Mouse (Mus musculus) cortical plate, adult 2 months (tissue): ENCODE measurements at regions not wholly inside any gene's neighbourhood (a gene's known extent, or its start where the extent isn't known, plus 50 kb on each side); places are given as distances from the start of the nearest gene placed in this dataset.

ENCODE experiments used
- H3K27ac ChIP-seq: fragments of 200-500 bp; 2 replicates; pipeline ENCODE4 v1.5.1; 2012; ENCODE audit warnings: low read length, control low read depth, inconsistent platforms; ENCODE audit not compliant: insufficient read depth
- H3K4me1 ChIP-seq: fragments of 200-500 bp; 2 replicates; pipeline ENCODE4 v1.6.1; 2011; ENCODE audit warnings: low read length; ENCODE audit not compliant: control insufficient read depth, insufficient read depth
- H3K4me3 ChIP-seq: fragments of 200-500 bp; 2 replicates; pipeline ENCODE4 v1.5.1; 2011; ENCODE audit warnings: mild to moderate bottlenecking, low read length, control low read depth; ENCODE audit not compliant: insufficient read depth
- CTCF ChIP-seq: fragments of 200-500 bp; IDR thresholded peaks from 2 replicates; pipeline ENCODE4 v1.5.1; 2011; ENCODE audit warnings: mild to moderate bottlenecking, control low read depth, low read length; ENCODE audit not compliant: insufficient read depth; ENCODE audit errors: extremely low read depth
- POLR2A ChIP-seq: fragments of 200-500 bp; IDR thresholded peaks from 2 replicates; pipeline ENCODE4 v1.6.1; 2011; ENCODE audit warnings: mild to moderate bottlenecking, low read length, control low read depth; ENCODE audit not compliant: insufficient read depth; ENCODE audit errors: extremely low read depth

GRCm38 (mm10) chr7:136213057-136213961, 497.1 kb upstream of the Mki67 start:
- Histone ChIP-seq H3K4me1 (no peaks in the 10 kb centered on the region), H3K4me3 (no peak overlapping the region)
- TF ChIP-seq POLR2A (no peak), CTCF (no peak)

DNA sequence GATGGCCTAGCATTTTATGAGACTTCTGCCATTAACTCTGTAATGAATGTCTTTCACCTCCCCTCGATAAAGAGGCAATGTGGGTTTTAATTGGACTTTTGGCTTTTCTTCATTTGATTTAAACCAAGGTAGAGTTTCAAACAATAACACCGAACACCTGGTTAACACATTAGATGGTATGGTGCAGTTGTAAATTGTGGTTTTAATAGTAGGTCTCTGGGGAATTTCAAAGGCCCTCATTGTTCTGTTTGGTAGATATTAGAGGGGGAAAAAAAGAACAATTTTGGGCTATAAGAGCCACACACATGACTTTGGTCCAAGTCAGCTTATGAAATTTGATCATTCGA, 497.8 kb upstream of the Mki67 start:
- Histone ChIP-seq H3K4me3 (no peak overlapping the region), H3K27ac (no peak overlapping the region), H3K4me1 (no peaks in the 10 kb centered on the region)
- TF ChIP-seq CTCF, result no peak
- no peak for TF ChIP-seq POLR2A

More at GRCm38 (mm10) chr7:136213057-136213961, 497.1 kb upstream of the Mki67 start:
- H3K27ac ChIP-seq, result no peak overlapping the region

DNA sequence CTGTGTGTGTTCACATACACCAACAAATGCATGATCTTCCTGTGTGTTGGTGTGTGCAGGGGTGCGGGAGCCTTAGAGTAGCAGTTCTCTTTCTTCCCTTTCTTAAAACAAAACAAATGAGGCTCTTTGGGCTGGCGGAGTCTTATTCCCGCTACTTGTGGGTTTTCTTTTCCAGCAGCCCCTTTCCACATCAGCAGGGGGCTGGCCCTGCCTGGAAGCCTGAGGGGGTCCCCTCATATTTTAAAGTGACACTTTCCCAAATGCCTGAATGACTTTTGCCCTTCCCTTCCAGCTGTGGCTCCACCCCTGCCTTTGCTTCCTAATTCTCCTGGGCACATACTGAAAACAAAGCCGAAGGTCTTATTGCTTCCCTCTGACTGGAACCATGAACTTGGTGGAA, 498.3 kb upstream of the Mki67 start:
- TF ChIP-seq POLR2A (no peak), CTCF (no peak)
- no peak overlapping the region for H3K27ac ChIP-seq
- no peak overlapping the region for H3K4me3 ChIP-seq
- H3K4me1 ChIP-seq, result no peaks in the 10 kb centered on the region

GRCm38 (mm10) chr7:136216734-136217133, 500.6 kb upstream of the Mki67 start:
- Histone ChIP-seq H3K4me1 (no peaks in the 10 kb centered on the region), H3K4me3 (no peak overlapping the region), H3K27ac (no peak overlapping the region)
- no peak for TF ChIP-seq POLR2A
- no peak for TF ChIP-seq CTCF

DNA sequence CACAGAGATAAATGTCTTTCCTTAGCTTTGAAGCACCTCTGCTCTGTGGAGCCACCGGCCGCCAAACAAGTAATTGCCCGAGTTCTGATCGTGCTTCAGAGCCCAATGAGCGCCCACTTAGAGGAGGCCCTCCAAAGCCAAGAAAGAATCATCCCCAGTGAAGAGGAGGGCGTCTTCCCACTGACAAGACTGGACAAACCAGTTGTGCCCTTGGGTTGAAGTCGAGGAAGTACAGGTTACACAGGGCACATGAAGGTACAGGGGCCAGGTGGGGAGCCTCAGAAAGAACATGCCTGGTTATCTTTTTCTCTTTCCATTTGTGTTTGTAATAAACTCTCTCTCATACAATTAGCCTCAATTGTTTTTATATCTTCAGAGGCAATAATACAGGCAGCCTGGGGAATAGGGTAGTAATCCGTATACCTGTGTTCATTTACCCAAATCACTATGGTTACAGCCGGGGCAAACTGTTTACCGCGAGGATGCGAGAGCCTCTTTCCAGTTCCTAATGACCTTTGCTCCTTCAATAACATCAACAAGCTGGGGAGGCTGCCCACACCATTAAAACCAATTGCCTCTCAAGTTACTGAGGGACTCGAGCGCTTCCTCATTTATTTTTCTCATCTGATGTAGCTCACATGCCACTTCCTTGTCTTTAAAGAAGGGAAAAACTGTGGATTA, 503.5 kb upstream of the Mki67 start:
- no peak overlapping the region for H3K27ac ChIP-seq
- no peak overlapping the region for H3K4me3 ChIP-seq
- H3K4me1 ChIP-seq, result no peaks in the 10 kb centered on the region
- TF ChIP-seq CTCF (no peak), POLR2A (no peak)

- H3K27ac ChIP-seq, result no peak overlapping the region
- H3K4me3 ChIP-seq, result no peak overlapping the region
- no peaks in the 10 kb centered on the region for H3K4me1 ChIP-seq
- TF ChIP-seq POLR2A (no peak), CTCF (no peak)
These were observed 504.3 kb upstream of the Mki67 start for GRCm38 (mm10) chr7:136220245-136221167.

DNA sequence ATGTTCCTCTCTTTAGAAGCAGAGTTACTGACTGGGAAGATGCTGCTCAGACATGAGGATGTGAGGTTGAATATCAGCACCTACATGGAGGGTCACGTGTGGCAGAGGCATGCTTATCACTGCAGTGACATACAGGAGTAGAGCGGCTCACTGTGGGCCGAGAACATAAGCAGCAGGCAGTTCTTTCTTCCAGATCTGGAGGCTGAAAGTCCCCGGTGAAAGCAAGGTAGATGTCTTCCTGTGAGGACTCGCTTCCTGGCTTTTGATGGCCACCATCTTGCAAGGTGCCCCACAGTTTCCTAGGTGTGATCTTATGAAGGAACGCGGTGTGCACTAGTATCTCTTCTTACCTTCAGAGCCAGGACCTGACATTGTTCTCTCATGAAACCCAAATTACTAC, 505.5 kb upstream of the Mki67 start:
- Histone ChIP-seq H3K4me3 (no peak overlapping the region), H3K27ac (no peak overlapping the region), H3K4me1 (no peaks in the 10 kb centered on the region)
- no peak for TF ChIP-seq POLR2A
- TF ChIP-seq CTCF, result no peak

DNA sequence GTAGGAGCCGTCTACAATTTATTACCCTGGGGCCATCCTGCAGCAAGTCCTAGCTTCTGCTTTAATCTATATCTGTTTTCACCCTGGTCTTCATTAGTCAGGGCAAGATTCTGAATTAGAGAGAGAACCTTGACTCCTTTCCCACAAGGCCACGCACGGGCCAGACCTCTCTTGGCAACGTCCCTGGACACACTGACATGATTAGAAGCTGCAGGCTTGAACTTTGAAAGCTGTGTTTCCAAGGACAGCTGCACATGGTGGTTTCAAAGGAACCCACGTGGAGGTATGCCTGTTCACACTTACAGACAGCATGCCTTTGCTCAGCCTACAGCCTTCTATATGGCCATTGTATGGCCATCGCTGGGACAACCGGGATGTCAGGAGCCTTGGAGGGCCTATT, 509.9 kb upstream of the Mki67 start:
- no peaks in the 10 kb centered on the region for H3K4me1 ChIP-seq
- no peak overlapping the region for H3K4me3 ChIP-seq
- no peak for TF ChIP-seq CTCF
- no peak overlapping the region for H3K27ac ChIP-seq

DNA sequence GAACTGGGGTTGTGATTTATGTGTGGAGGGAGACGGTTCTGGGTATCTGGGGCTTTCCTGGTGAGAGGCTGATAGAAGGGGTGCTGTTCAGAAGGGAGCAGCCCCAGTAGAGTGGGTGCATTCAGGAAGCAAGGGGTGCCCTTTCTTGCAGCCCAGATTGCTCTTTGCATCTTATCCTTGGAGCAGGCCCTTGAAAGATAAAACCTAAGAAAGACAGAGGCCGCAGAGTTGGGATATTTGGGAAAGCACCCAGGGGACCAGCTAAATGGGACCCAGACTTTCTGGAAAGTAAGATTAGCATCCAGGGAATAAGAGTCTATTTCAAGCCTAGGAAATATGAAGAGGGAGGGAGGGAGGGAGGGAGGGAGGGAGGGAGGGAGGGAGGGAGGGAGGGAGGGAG, 512.2 kb upstream of the Mki67 start:
- Histone ChIP-seq H3K4me1 (no peaks in the 10 kb centered on the region), H3K4me3 (no peak overlapping the region), H3K27ac (no peak overlapping the region)
- TF ChIP-seq CTCF (no peak), POLR2A (no peak)
